Mouse (Mus musculus): ENCODE data around the gene Tmem159. TPM values are rescaled to one million over a fixed set of nuclear protein-coding genes. Genes with fewer than 3 reads are reported as not detected.

Tmem159 gene
- polyA plus RNA-seq (2017; shearing (Covaris generic)): 11.4 TPM

DNA sequence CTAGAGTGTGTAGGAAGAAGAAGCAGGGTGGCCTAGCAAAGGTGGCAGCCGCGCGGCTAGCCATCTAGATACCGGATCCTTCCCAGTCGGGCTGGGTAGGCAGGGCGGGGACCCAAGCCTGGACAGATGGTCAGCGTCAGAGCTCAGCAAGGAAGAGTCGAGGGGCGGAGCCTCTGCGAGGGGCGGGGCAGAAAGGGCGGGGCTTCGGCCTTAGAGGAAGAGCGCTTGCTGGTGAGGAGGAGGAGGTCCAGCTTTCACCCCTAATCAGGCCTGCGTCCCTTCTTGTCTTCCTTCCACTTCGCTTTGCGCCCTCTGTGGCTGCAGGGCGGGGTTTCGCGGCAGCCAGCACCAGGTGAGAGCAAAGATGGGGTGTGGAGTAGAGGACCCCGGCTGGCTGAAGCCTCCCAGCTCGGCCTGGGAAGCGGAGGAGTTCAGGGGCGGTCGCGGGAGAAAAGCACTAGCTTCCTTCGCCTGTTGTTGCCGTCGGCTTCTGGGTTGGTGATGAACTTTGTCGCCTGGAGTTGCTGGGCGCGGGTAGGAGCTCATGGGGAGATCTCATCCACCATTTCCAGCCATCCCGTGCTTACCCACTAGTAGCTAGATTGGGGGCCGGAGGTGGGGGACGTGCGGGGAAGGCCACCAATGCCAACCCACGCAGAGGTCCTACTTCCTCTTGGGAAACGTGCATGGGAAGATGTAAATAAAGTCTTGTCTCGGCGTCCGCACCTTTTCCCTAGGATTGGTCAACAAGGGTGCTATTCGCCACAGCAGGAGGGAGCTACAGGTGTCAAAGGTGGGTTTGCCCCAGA lies at the start of gene Tmem159:
Tmem159 (plus strand) TSS at position 190 of the 809 bp plus-strand sequence.

DNA sequence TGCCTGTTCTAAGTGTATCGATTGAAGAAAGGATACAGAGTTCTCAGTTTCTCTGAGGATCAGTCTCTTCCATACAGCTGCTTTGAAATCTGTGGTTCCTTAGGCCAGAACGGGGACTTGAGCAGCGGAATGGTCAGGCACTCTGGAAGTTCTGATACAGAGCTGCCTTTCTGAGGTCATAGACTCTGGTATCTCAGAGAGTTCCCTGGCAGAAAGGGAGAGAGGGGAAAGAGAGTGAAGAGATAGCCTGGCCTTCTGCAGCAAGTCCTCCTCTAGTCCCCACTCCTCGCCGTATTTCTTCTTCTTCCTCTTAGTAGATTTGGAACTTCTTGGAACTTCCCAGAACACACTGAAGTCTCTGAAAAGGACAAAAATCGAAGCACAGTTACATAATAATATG lies 7.0 kb upstream of the Tmem159 start, which contains the start of gene Dnah3:
Dnah3 (minus strand) TSS at position 101 of the 400 bp plus-strand sequence.

DNA sequence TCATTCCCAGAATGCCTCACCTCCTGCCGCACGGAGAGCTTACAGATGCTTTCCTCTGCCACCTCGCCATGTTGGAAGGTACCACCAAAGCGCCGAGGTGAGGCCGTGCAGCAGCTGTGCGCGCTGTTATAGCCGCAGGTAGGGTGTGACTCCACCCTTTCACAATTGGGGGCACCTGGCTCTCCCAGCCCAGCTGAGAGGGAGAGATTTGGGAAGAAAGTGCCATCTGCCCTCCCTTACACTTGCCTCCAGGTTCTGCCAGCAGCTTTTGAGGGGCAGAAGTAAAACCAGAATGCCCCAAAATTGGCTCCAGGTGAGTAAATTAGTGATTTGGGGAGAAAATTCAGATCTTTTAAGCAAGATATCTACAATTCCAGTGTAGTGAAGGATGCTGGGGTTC lies 43.0 kb downstream of the Tmem159 start, which contains the start of gene Zp2:
Zp2 (minus strand) TSS at position 101 of the 400 bp plus-strand sequence.

Other genes with a start within 250 kb of the Tmem159 start
- gene Lyrm1, start 206.5 kb upstream of the Tmem159 start, polyA plus RNA-seq (2017; shearing (Covaris generic)): 9.9 TPM
- 15.1 TPM for gene Dcun1d3, start 206.1 kb upstream of the Tmem159 start, polyA plus RNA-seq (2017; shearing (Covaris generic))
- 0.27 TPM for gene Dnah3, start 7.1 kb upstream of the Tmem159 start, polyA plus RNA-seq (2017; shearing (Covaris generic))
- not detected for gene Zp2, start 42.9 kb downstream of the Tmem159 start, polyA plus RNA-seq (2017; shearing (Covaris generic))
- not detected for gene Anks4b, start 71.5 kb downstream of the Tmem159 start, polyA plus RNA-seq (2017; shearing (Covaris generic))
- not detected for gene Crym, start 99.8 kb downstream of the Tmem159 start, polyA plus RNA-seq (2017; shearing (Covaris generic))
- 0.18 TPM for gene Abca14, start 101.6 kb downstream of the Tmem159 start, polyA plus RNA-seq (2017; shearing (Covaris generic))
- gene Abca15, start 226.3 kb downstream of the Tmem159 start, polyA plus RNA-seq (2017; shearing (Covaris generic)): not detected

All from effector memory CD4-positive, alpha-beta T cell, adult 7 months (primary cell).